Mouse (Mus musculus): ENCODE measurements around the gene Cyp1b1. TPM values are rescaled to one million over a fixed set of nuclear protein-coding genes. Genes with fewer than 3 reads are reported as not detected.
A peak's percentile ranks its signal among the peaks of the same experiment; 100 is the strongest.

The Cyp1b1 gene
- total RNA-seq, 1 experiment: 15.2 TPM

DNA sequence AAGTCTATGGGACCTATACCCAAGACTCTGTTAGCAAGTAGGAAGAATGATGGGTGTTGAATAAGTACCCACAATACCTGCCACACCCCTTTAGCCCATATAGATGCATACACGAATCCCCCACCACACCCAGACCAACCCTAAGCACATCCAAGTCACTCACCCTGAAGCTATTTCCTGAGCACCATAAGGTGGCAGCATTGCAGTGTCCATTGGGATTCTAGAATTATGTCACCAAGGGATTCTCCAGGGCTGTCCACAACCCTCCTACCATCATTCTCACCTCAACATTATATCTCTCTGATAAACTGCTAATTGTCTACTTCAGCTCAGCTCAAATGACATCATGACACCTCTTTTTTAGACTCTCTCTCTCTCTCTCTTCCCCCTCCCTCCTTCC, 15.7 kb downstream of the Cyp1b1 start:
- Histone ChIP-seq H3K4me1 (ENCODE audit: control insufficient read depth in 2 of 2, insufficient read depth in 2 of 2, low read length in 2 of 2, poor library complexity in 1 of 2) (no peaks in the 10 kb centered on the region), H3K36me3 (ENCODE audit: control insufficient read depth, insufficient read depth, low read length, poor library complexity, severe bottlenecking) (no peaks in the 10 kb centered on the region), H3K9me3 (ENCODE audit: control insufficient read depth, insufficient read depth, low read depth, low read length) (no peaks in the 10 kb centered on the region), H3K9ac (ENCODE audit: insufficient read depth, low read depth, low read length, poor library complexity, severe bottlenecking) (no peak overlapping the region), H3K27ac (ENCODE audit: insufficient read depth, low read depth, low read length, poor library complexity, severe bottlenecking) (no peak overlapping the region), H3K4me3 (ENCODE audit: insufficient read depth in 1 of 2, low read depth in 1 of 2, low read length in 2 of 2, poor library complexity in 1 of 2, severe bottlenecking in 1 of 2) (no peak overlapping the region)
- no peak for DNase-seq (ENCODE audit: low read depth, low spot score)
- TF ChIP-seq ZC3H11A (IDR thresholded peaks at IDR 0.05; ENCODE audit: borderline replicate concordance, low read depth, low read length) (peak; percentile 82), HCFC1 (IDR thresholded peaks at IDR 0.05; ENCODE audit: borderline replicate concordance, insufficient read depth, low read length) (no peak)
- in situ Hi-C loops (cut with MboI; ENCODE audit: low sequenced_read_pairs in 2 of 2, unreplicated experiment in 2 of 2): no loop called here

DNA sequence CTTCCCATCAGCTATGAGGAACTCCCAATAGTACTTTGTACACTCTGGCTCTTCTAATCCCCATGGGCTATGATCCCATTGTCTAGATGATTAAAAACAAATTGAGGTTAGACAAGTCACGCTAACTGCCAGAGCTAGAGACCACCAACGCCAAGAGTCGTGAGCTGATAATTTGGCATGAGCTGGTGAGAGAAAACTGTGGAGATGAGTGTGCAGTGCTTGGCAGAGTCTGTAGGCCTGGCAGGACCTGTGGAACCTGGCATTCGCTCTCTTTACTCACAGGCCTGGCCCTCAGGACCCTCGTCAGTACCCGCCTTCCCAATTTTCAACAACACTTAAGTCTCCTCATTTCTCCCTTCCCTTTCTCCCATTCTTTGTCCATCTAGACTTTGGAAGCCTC, 19.3 kb downstream of the Cyp1b1 start:
- H3K36me3 ChIP-seq (ENCODE audit: control insufficient read depth, insufficient read depth, low read length, poor library complexity, severe bottlenecking): no peaks in the 10 kb centered on the region
- no peak overlapping the region for H3K9ac ChIP-seq (ENCODE audit: insufficient read depth, low read depth, low read length, poor library complexity, severe bottlenecking)
- no peak for DNase-seq (ENCODE audit: low read depth, low spot score)
- in situ Hi-C loops (cut with MboI; ENCODE audit: low sequenced_read_pairs in 2 of 2, unreplicated experiment in 2 of 2): no loop called here
- H3K27ac ChIP-seq (ENCODE audit: insufficient read depth, low read depth, low read length, poor library complexity, severe bottlenecking): no peak overlapping the region
- H3K4me1 ChIP-seq (ENCODE audit: control insufficient read depth in 2 of 2, insufficient read depth in 2 of 2, low read length in 2 of 2, poor library complexity in 1 of 2): no peaks in the 10 kb centered on the region
- TF ChIP-seq ZNF384 (IDR thresholded peaks at IDR 0.05; ENCODE audit: low read depth, low read length): no peak
- TF ChIP-seq ZC3H11A (IDR thresholded peaks at IDR 0.05; ENCODE audit: borderline replicate concordance, low read depth, low read length): no peak
- TF ChIP-seq MAFK (IDR thresholded peaks at IDR 0.05; ENCODE audit: insufficient read depth, low read depth, low read length): no peak
- TF ChIP-seq HCFC1 (IDR thresholded peaks at IDR 0.05; ENCODE audit: borderline replicate concordance, insufficient read depth, low read length): no peak
- TF ChIP-seq CHD2 (IDR thresholded peaks at IDR 0.05; ENCODE audit: low read depth, low read length): no peak
- H3K9me3 ChIP-seq (ENCODE audit: control insufficient read depth, insufficient read depth, low read depth, low read length): no peaks in the 10 kb centered on the region
- no peak overlapping the region for H3K4me3 ChIP-seq (ENCODE audit: insufficient read depth in 1 of 2, low read depth in 1 of 2, low read length in 2 of 2, poor library complexity in 1 of 2, severe bottlenecking in 1 of 2)

DNA sequence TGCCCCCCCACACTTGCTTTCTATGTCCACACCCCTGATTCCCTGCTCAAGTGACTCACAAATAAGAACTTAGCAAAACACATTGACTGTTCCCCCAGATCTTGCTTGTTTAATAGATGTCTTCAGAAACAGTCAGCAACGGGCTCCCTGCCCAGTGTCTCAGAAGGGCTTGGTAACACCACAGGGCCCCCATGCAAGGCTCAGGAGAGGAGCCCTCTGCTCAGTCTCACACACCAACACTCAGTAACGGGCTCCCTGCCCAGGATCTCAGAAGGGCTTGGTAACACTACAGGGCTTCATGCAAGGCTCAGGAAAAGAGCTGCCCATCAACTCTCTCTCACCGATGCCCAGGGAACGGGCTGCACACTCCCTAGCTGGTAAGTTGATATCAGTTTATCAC, 19.8 kb downstream of the Cyp1b1 start:
- H3K4me1 ChIP-seq (ENCODE audit: control insufficient read depth in 2 of 2, insufficient read depth in 2 of 2, low read length in 2 of 2, poor library complexity in 1 of 2): no peaks in the 10 kb centered on the region
- DNase-seq (ENCODE audit: low read depth, low spot score): no peak
- TF ChIP-seq CHD2 (IDR thresholded peaks at IDR 0.05; ENCODE audit: low read depth, low read length): no peak
- TF ChIP-seq MAFK (IDR thresholded peaks at IDR 0.05; ENCODE audit: insufficient read depth, low read depth, low read length): no peak
- no peak for TF ChIP-seq ZC3H11A (IDR thresholded peaks at IDR 0.05; ENCODE audit: borderline replicate concordance, low read depth, low read length)
- no peak for TF ChIP-seq HCFC1 (IDR thresholded peaks at IDR 0.05; ENCODE audit: borderline replicate concordance, insufficient read depth, low read length)
- TF ChIP-seq ZNF384 (IDR thresholded peaks at IDR 0.05; ENCODE audit: low read depth, low read length): no peak
- H3K36me3 ChIP-seq (ENCODE audit: control insufficient read depth, insufficient read depth, low read length, poor library complexity, severe bottlenecking): no peaks in the 10 kb centered on the region
- in situ Hi-C loops (cut with MboI; ENCODE audit: low sequenced_read_pairs in 2 of 2, unreplicated experiment in 2 of 2): no loop called here
- no peak overlapping the region for H3K27ac ChIP-seq (ENCODE audit: insufficient read depth, low read depth, low read length, poor library complexity, severe bottlenecking)
- H3K4me3 ChIP-seq (ENCODE audit: insufficient read depth in 1 of 2, low read depth in 1 of 2, low read length in 2 of 2, poor library complexity in 1 of 2, severe bottlenecking in 1 of 2): no peak overlapping the region
- H3K9ac ChIP-seq (ENCODE audit: insufficient read depth, low read depth, low read length, poor library complexity, severe bottlenecking): no peak overlapping the region
- no peaks in the 10 kb centered on the region for H3K9me3 ChIP-seq (ENCODE audit: control insufficient read depth, insufficient read depth, low read depth, low read length)

DNA sequence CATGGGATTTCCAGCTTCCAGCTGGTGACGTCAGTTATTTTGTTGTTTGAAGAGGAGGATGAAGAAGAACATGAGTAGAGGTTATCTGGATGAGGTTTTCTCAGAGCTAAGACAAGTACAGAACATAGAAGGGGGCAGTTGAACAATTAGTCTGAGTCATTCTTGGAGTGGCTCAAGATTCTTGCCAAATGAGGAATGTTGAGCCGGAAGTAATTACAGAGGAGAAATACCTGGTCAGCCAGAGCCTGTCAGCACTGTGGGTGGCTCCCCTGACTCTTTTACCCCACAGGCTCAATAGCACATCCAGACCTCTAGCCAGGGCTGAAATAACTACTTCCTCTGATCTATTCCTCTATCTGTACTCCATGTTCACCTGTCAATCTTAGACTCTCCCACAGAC, 44.0 kb downstream of the Cyp1b1 start:
- no peaks in the 10 kb centered on the region for H3K4me1 ChIP-seq (ENCODE audit: control insufficient read depth in 2 of 2, insufficient read depth in 2 of 2, low read length in 2 of 2, poor library complexity in 1 of 2)
- in situ Hi-C loops (cut with MboI; ENCODE audit: low sequenced_read_pairs in 2 of 2, unreplicated experiment in 2 of 2): no loop called here
- no peak for DNase-seq (ENCODE audit: low read depth, low spot score)
- H3K4me3 ChIP-seq (ENCODE audit: insufficient read depth in 1 of 2, low read depth in 1 of 2, low read length in 2 of 2, poor library complexity in 1 of 2, severe bottlenecking in 1 of 2): no peak overlapping the region
- H3K9me3 ChIP-seq (ENCODE audit: control insufficient read depth, insufficient read depth, low read depth, low read length): no peaks in the 10 kb centered on the region
- no peaks in the 10 kb centered on the region for H3K36me3 ChIP-seq (ENCODE audit: control insufficient read depth, insufficient read depth, low read length, poor library complexity, severe bottlenecking)
- no peak for TF ChIP-seq ZNF384 (IDR thresholded peaks at IDR 0.05; ENCODE audit: low read depth, low read length)
- no peak for TF ChIP-seq MAFK (IDR thresholded peaks at IDR 0.05; ENCODE audit: insufficient read depth, low read depth, low read length)
- no peak for TF ChIP-seq ZC3H11A (IDR thresholded peaks at IDR 0.05; ENCODE audit: borderline replicate concordance, low read depth, low read length)
- no peak for TF ChIP-seq CHD2 (IDR thresholded peaks at IDR 0.05; ENCODE audit: low read depth, low read length)
- no peak for TF ChIP-seq HCFC1 (IDR thresholded peaks at IDR 0.05; ENCODE audit: borderline replicate concordance, insufficient read depth, low read length)
- H3K27ac ChIP-seq (ENCODE audit: insufficient read depth, low read depth, low read length, poor library complexity, severe bottlenecking): no peak overlapping the region
- no peak overlapping the region for H3K9ac ChIP-seq (ENCODE audit: insufficient read depth, low read depth, low read length, poor library complexity, severe bottlenecking)

DNA sequence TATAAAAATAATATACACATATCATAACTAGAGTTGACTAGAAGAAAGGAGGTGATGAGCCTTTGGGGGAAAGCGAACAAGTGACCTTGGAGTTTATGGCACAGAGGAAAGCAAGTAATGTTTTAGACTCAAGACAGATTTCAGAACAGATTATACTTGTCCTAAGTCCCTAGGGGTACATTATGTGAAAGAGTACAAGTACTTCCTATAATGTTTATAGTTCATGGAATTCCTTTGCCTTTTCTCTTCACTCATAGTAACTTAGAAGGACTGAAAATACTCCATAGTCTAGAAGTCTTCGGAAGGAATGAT, 50.8 kb downstream of the Cyp1b1 start:
- no peak for DNase-seq (ENCODE audit: low read depth, low spot score)
- Histone ChIP-seq H3K27ac (ENCODE audit: insufficient read depth, low read depth, low read length, poor library complexity, severe bottlenecking) (no peak overlapping the region), H3K9me3 (ENCODE audit: control insufficient read depth, insufficient read depth, low read depth, low read length) (no peaks in the 10 kb centered on the region), H3K9ac (ENCODE audit: insufficient read depth, low read depth, low read length, poor library complexity, severe bottlenecking) (no peak overlapping the region), H3K4me1 (ENCODE audit: control insufficient read depth in 2 of 2, insufficient read depth in 2 of 2, low read length in 2 of 2, poor library complexity in 1 of 2) (0 out of 4 replicates have a peak, but pooled peaks cover 0 to under 1% of the 10 kb centered on the region in 2 experiments), H3K36me3 (ENCODE audit: control insufficient read depth, insufficient read depth, low read length, poor library complexity, severe bottlenecking) (no peaks in the 10 kb centered on the region), H3K4me3 (ENCODE audit: insufficient read depth in 1 of 2, low read depth in 1 of 2, low read length in 2 of 2, poor library complexity in 1 of 2, severe bottlenecking in 1 of 2) (no peak overlapping the region)
- in situ Hi-C loops (cut with MboI; ENCODE audit: low sequenced_read_pairs in 2 of 2, unreplicated experiment in 2 of 2): no loop called here
- TF ChIP-seq ZNF384 (IDR thresholded peaks at IDR 0.05; ENCODE audit: low read depth, low read length) (no peak), HCFC1 (IDR thresholded peaks at IDR 0.05; ENCODE audit: borderline replicate concordance, insufficient read depth, low read length) (no peak), ZC3H11A (IDR thresholded peaks at IDR 0.05; ENCODE audit: borderline replicate concordance, low read depth, low read length) (no peak), CHD2 (IDR thresholded peaks at IDR 0.05; ENCODE audit: low read depth, low read length) (no peak), MAFK (IDR thresholded peaks at IDR 0.05; ENCODE audit: insufficient read depth, low read depth, low read length) (no peak)
